Mouse (Mus musculus) naive thymus-derived CD4-positive, alpha-beta T cell, adult 5 months (primary cell): ENCODE measurements around the gene Tab1. TPM values are rescaled to one million over a fixed set of nuclear protein-coding genes. Genes with fewer than 3 reads are reported as not detected.

ENCODE experiments used
- polyA plus RNA-seq: library from polyadenylated mRNA; unstranded; fragments of 100-300 nt; shearing (Covaris generic); gene quantifications from one replicate; pipeline ENCODE4 v1.2.1, GENCODE M21; 2017

The Tab1 gene
- 18.9 TPM for polyA plus RNA-seq

GRCm38 (mm10) chr15:80132993-80133586 lies at the start of gene Tab1:
Gene Tab1 (plus strand): TSS chr15:80133127.

GRCm38 (mm10) chr15:80091121-80091955 lies 41.6 kb upstream of the Tab1 start, which contains the start of the genes Syngr1 and Rpl3:
Gene Syngr1 (plus strand): TSS chr15:80091334.
Gene Rpl3 (minus strand): TSS chr15:80091868.

GRCm38 (mm10) chr15:80173001-80173771 lies 40.3 kb downstream of the Tab1 start, which contains the start of gene Mgat3:
Gene Mgat3 (plus strand): TSS chr15:80173721.

Other genes with a start within 250 kb of the Tab1 start
- 105 TPM for gene Apobec3, start 241.5 kb upstream of the Tab1 start, polyA plus RNA-seq
- gene Cbx7, start 162.0 kb upstream of the Tab1 start, polyA plus RNA-seq: 129 TPM
- not detected for gene Pdgfb, start 118.2 kb upstream of the Tab1 start, polyA plus RNA-seq
- gene Syngr1, start 41.8 kb upstream of the Tab1 start, polyA plus RNA-seq: 2.0 TPM
- 2,310 TPM for gene Rpl3, start 41.3 kb upstream of the Tab1 start, polyA plus RNA-seq
- gene Mgat3, start 40.6 kb downstream of the Tab1 start, polyA plus RNA-seq: not detected
- gene Mief1, start 100.9 kb downstream of the Tab1 start, polyA plus RNA-seq: 32.5 TPM
- not detected for gene AC140267.1, start 102.7 kb downstream of the Tab1 start, polyA plus RNA-seq
- gene Atf4, start 122.1 kb downstream of the Tab1 start, polyA plus RNA-seq: 265 TPM
- gene Rps19bp1, start 131.2 kb downstream of the Tab1 start, polyA plus RNA-seq: 22.9 TPM
- not detected for gene Cacna1i, start 154.1 kb downstream of the Tab1 start, polyA plus RNA-seq